Mouse (Mus musculus) heart, postnatal 0 days (tissue): ENCODE results near the gene Madcam1.

Experiments
- CTCF ChIP-seq: IDR thresholded peaks from 2 replicates; pipeline ENCODE4 v1.5.1; 2016; ENCODE audit warnings: antibody characterized with exemption, control low read depth, low read depth
- EP300 ChIP-seq: IDR thresholded peaks from 2 replicates; pipeline ENCODE4 v1.6.1; 2016; ENCODE audit warnings: antibody characterized with exemption, low read depth

GRCm38 (mm10) chr10:79631432-79631831 is 32.9 kb upstream of the Madcam1 start:
- TF ChIP-seq CTCF (no peak), EP300 (no peak)
